Mouse (Mus musculus): Measurements from ENCODE around the gene Apob. TPM values are rescaled to one million over a fixed set of nuclear protein-coding genes. Genes with fewer than 3 reads are reported as not detected.
"Not testable (repeated sequence)": the region's sequence is repeated elsewhere in the genome, so short reads cannot be mapped to it uniquely, and the experiment has no call there.

Apob gene
- polyA plus RNA-seq, 1 experiment from 2014 or later: 54.4 TPM

- Histone ChIP-seq H3K9ac (peak overlapping the region; percentile 56; the same call in 1 of the 2 replicates), H3K4me1 (replicated peaks) (0 out of 2 replicates have a peak, but pooled peaks cover 3% of the 10 kb centered on the region), H3K9me3 (no peaks in the 10 kb centered on the region), H3K4me2 (replicated peaks) (peak overlapping the region; percentile 39), H3K4me3 (replicated peaks) (peak overlapping the region; percentile 42), H3K27me3 (replicated peaks) (no peaks in the 10 kb centered on the region), H3K27ac (peak overlapping the region; percentile 77), H3K36me3 (no peaks in the 10 kb centered on the region)
- WGBS: 39% methylated on average over 13 of the region's 13 CpGs
- ATAC-seq: peak; percentile 87
These were observed 889 bp downstream of the Apob start for GRCm38 (mm10) chr12:7978190-7978884.

- no peaks in the 10 kb centered on the region for H3K36me3 ChIP-seq
- no peak overlapping the region for H3K4me2 ChIP-seq (replicated peaks)
- no peak overlapping the region for H3K4me3 ChIP-seq (replicated peaks)
- H3K27me3 ChIP-seq (replicated peaks): no peaks in the 10 kb centered on the region
- H3K9ac ChIP-seq: no peak overlapping the region
- no peaks in the 10 kb centered on the region for H3K4me1 ChIP-seq (replicated peaks)
- H3K9me3 ChIP-seq: no peaks in the 10 kb centered on the region
- 92% methylated on average over 1 of the region's 1 CpGs for WGBS
- H3K27ac ChIP-seq: no peak overlapping the region
- no peak for ATAC-seq
These were observed 7.0 kb downstream of the Apob start for GRCm38 (mm10) chr12:7984411-7984810.

- H3K9ac ChIP-seq: no peak overlapping the region
- no peak overlapping the region for H3K27ac ChIP-seq
- H3K4me2 ChIP-seq (replicated peaks): no peak overlapping the region
- 10% methylated on average over 3 of the region's 3 CpGs for WGBS
- H3K4me1 ChIP-seq (replicated peaks): no peaks in the 10 kb centered on the region
- no peaks in the 10 kb centered on the region for H3K27me3 ChIP-seq (replicated peaks)
- H3K36me3 ChIP-seq: no peaks in the 10 kb centered on the region
- H3K4me3 ChIP-seq (replicated peaks): no peak overlapping the region
- peak; percentile 56; the same call in 1 of the 2 replicates for ATAC-seq
- no peaks in the 10 kb centered on the region for H3K9me3 ChIP-seq
These were observed 13.4 kb downstream of the Apob start for GRCm38 (mm10) chr12:7990804-7991203.

- Histone ChIP-seq H3K9ac (no peak overlapping the region), H3K4me2 (replicated peaks) (no peak overlapping the region), H3K27ac (no peak overlapping the region), H3K4me3 (replicated peaks) (no peak overlapping the region), H3K9me3 (no peaks in the 10 kb centered on the region), H3K36me3 (no peaks in the 10 kb centered on the region), H3K27me3 (replicated peaks) (no peaks in the 10 kb centered on the region), H3K4me1 (replicated peaks) (no peaks in the 10 kb centered on the region)
- ATAC-seq: no peak
- WGBS: 44% methylated on average over 1 of the region's 1 CpGs
These were observed 14.1 kb downstream of the Apob start for GRCm38 (mm10) chr12:7991570-7991969.

GRCm38 (mm10) chr12:8020931-8021330 lies 43.5 kb downstream of the Apob start:
- 66% methylated on average over 1 of the region's 1 CpGs for WGBS
- Histone ChIP-seq H3K9ac (no peak overlapping the region), H3K4me2 (replicated peaks) (no peak overlapping the region), H3K36me3 (no peaks in the 10 kb centered on the region), H3K27me3 (replicated peaks) (no peaks in the 10 kb centered on the region), H3K4me3 (replicated peaks) (no peak overlapping the region), H3K27ac (no peak overlapping the region), H3K4me1 (replicated peaks) (no peaks in the 10 kb centered on the region), H3K9me3 (no peaks in the 10 kb centered on the region)
- ATAC-seq: no peak

- H3K4me3 ChIP-seq (replicated peaks): no peak overlapping the region
- H3K9me3 ChIP-seq: no peaks in the 10 kb centered on the region
- H3K4me1 ChIP-seq (replicated peaks): no peaks in the 10 kb centered on the region
- no peak overlapping the region for H3K27ac ChIP-seq
- WGBS: 84% methylated on average over 7 of the region's 7 CpGs
- no peaks in the 10 kb centered on the region for H3K36me3 ChIP-seq
- H3K9ac ChIP-seq: no peak overlapping the region
- H3K27me3 ChIP-seq (replicated peaks): no peaks in the 10 kb centered on the region
- no peak overlapping the region for H3K4me2 ChIP-seq (replicated peaks)
- no peak for ATAC-seq
These were observed 52.1 kb downstream of the Apob start for GRCm38 (mm10) chr12:8029520-8029919.

- Histone ChIP-seq H3K4me1 (replicated peaks) (no peaks in the 10 kb centered on the region), H3K4me2 (replicated peaks) (no peak overlapping the region), H3K27me3 (replicated peaks) (no peaks in the 10 kb centered on the region), H3K9ac (no peak overlapping the region), H3K27ac (no peak overlapping the region), H3K36me3 (no peaks in the 10 kb centered on the region), H3K4me3 (replicated peaks) (no peak overlapping the region), H3K9me3 (no peaks in the 10 kb centered on the region)
- 31% methylated on average over 2 of the region's 2 CpGs for WGBS
- no peak for ATAC-seq
These were observed 52.6 kb downstream of the Apob start for GRCm38 (mm10) chr12:8030057-8030456.

- not testable (repeated sequence) for H3K9me3 ChIP-seq; H3K4me2 ChIP-seq (replicated peaks); ATAC-seq; H3K27ac ChIP-seq; H3K36me3 ChIP-seq; H3K4me3 ChIP-seq (replicated peaks); H3K27me3 ChIP-seq (replicated peaks); H3K4me1 ChIP-seq (replicated peaks); H3K9ac ChIP-seq
- WGBS: 72% methylated on average over 1 of the region's 1 CpGs
These were observed 53.7 kb downstream of the Apob start for GRCm38 (mm10) chr12:8031169-8031568.

GRCm38 (mm10) chr12:8031595-8032358 lies 54.3 kb downstream of the Apob start:
- H3K9ac ChIP-seq: no peak overlapping the region
- H3K36me3 ChIP-seq: no peaks in the 10 kb centered on the region
- no peak overlapping the region for H3K27ac ChIP-seq
- H3K9me3 ChIP-seq: no peaks in the 10 kb centered on the region
- H3K4me3 ChIP-seq (replicated peaks): no peak overlapping the region
- H3K4me1 ChIP-seq (replicated peaks): no peaks in the 10 kb centered on the region
- no peak overlapping the region for H3K4me2 ChIP-seq (replicated peaks)
- no peak for ATAC-seq
- H3K27me3 ChIP-seq (replicated peaks): no peaks in the 10 kb centered on the region
- 65% methylated on average over 14 of the region's 14 CpGs for WGBS

- H3K36me3 ChIP-seq: no peaks in the 10 kb centered on the region
- no peak overlapping the region for H3K27ac ChIP-seq
- H3K27me3 ChIP-seq (replicated peaks): no peaks in the 10 kb centered on the region
- H3K4me3 ChIP-seq (replicated peaks): no peak overlapping the region
- H3K9ac ChIP-seq: no peak overlapping the region
- ATAC-seq: no peak
- 50% methylated on average over 4 of the region's 4 CpGs for WGBS
- H3K9me3 ChIP-seq: no peaks in the 10 kb centered on the region
- no peak overlapping the region for H3K4me2 ChIP-seq (replicated peaks)
- H3K4me1 ChIP-seq (replicated peaks): no peaks in the 10 kb centered on the region
These were observed 54.9 kb downstream of the Apob start for GRCm38 (mm10) chr12:8032359-8032755.

- no peaks in the 10 kb centered on the region for H3K27me3 ChIP-seq (replicated peaks)
- H3K36me3 ChIP-seq: no peaks in the 10 kb centered on the region
- no peak for ATAC-seq
- H3K4me1 ChIP-seq (replicated peaks): no peaks in the 10 kb centered on the region
- no peak overlapping the region for H3K4me2 ChIP-seq (replicated peaks)
- no peak overlapping the region for H3K27ac ChIP-seq
- no peak overlapping the region for H3K4me3 ChIP-seq (replicated peaks)
- no peaks in the 10 kb centered on the region for H3K9me3 ChIP-seq
- no peak overlapping the region for H3K9ac ChIP-seq
- 80% methylated on average over 3 of the region's 3 CpGs for WGBS
These were observed 60.8 kb downstream of the Apob start for GRCm38 (mm10) chr12:8038081-8038730.

GRCm38 (mm10) chr12:8042626-8043394 lies 65.4 kb downstream of the Apob start:
- Histone ChIP-seq H3K27ac (no peak overlapping the region), H3K36me3 (no peaks in the 10 kb centered on the region)
- ATAC-seq: no peak

More at GRCm38 (mm10) chr12:8042626-8043394, 65.4 kb downstream of the Apob start:
- Histone ChIP-seq H3K9ac (no peak overlapping the region), H3K4me1 (replicated peaks) (no peaks in the 10 kb centered on the region), H3K9me3 (no peaks in the 10 kb centered on the region), H3K27me3 (replicated peaks) (no peaks in the 10 kb centered on the region), H3K4me3 (replicated peaks) (no peak overlapping the region), H3K4me2 (replicated peaks) (no peak overlapping the region)
- 68% methylated on average over 7 of the region's 7 CpGs for WGBS

Measured in intestine, embryonic 15.5 days (tissue).